Comparison of ENCODE assay signal across 15 mouse cellular contexts in the genomic region with DNA sequence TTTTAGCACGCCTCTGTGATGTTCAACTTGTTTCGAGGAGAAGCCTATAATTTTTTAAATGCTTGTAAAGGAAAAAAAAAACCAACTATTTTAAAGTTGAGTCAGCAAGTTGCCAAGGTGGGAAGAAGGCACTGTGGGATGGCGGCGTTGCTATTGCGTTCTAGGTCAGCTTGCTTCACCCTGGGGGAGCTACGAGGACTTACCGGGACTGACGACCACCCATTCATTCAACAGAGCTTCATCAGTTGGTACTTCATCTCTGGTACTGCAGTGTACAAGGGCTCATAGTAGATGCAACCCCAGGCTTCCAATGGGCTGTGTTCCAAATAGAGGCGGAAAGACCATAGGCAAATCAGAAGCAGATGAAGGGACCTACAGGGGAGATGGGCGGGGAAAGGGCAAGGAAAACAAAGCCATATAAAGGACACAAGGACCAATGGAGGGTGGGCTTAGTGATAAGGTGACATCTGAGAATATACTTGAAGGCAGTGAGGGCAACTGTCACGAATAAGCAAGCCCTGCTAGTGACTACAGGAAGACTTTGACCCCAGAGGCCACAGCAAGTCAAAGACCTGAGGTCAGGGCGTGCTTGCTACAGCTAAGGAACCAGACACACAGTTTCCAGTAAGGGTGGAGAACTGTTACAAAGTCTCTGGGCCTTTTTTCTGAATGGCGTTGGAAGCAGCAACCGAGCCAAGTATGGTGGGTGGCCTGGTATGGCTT.
"Had no signal": no experiment of that assay in that cellular context is flagged by ENCODE, and none has a peak within 500 bp of the region (broad histone marks: within the 10 kb centered on the region; RNA-seq: fewer than 3 reads in every experiment).

No protein-coding gene starts in this region.

- H3K27me3 ChIP-seq: limb, embryonic 12.5 days; limb, embryonic 15.5 days; liver, embryonic 13.5 days had no signal

- H3K9me3 ChIP-seq: limb, embryonic 12.5 days; limb, embryonic 15.5 days; liver, embryonic 13.5 days had no signal

- H3K27ac ChIP-seq: limb, embryonic 12.5 days; limb, embryonic 15.5 days; liver, embryonic 13.5 days had no signal

- H3K36me3 ChIP-seq: limb, embryonic 12.5 days; limb, embryonic 15.5 days; liver, embryonic 13.5 days had no signal

- DNase-seq: kidney, adult 9 months; kidney, postnatal 14 days; kidney, postnatal 4 days; left cerebral cortex, postnatal 4 days; liver, embryonic 13.5 days; lung, adult 2 months; lung, postnatal 14 days; lung, postnatal 4 days; midbrain, embryonic 14.5 days; thymus, adult 2 months; thymus, postnatal 14 days; thymus, postnatal 4 days had no signal

- H3K4me2 ChIP-seq: limb, embryonic 12.5 days; limb, embryonic 15.5 days; liver, embryonic 13.5 days; midbrain, embryonic 11.5 days had no signal

- H3K4me3 ChIP-seq: limb, embryonic 12.5 days; limb, embryonic 15.5 days; liver, embryonic 13.5 days had no signal

- H3K9ac ChIP-seq: limb, embryonic 12.5 days; limb, embryonic 15.5 days; liver, embryonic 13.5 days had no signal

- H3K4me1 ChIP-seq: limb, embryonic 15.5 days had no signal
